Mouse (Mus musculus) monocyte, adult 2 months (primary cell): ENCODE data around the gene Trp53.

Source experiments
- DNase-seq, 2 experiments: peaks; one replicate each; pipeline ENCODE4 v3.0.0; 2022; ENCODE audit warnings: low spot score in 2 of 2, low read depth in 1 of 2

The Trp53 gene

DNA sequence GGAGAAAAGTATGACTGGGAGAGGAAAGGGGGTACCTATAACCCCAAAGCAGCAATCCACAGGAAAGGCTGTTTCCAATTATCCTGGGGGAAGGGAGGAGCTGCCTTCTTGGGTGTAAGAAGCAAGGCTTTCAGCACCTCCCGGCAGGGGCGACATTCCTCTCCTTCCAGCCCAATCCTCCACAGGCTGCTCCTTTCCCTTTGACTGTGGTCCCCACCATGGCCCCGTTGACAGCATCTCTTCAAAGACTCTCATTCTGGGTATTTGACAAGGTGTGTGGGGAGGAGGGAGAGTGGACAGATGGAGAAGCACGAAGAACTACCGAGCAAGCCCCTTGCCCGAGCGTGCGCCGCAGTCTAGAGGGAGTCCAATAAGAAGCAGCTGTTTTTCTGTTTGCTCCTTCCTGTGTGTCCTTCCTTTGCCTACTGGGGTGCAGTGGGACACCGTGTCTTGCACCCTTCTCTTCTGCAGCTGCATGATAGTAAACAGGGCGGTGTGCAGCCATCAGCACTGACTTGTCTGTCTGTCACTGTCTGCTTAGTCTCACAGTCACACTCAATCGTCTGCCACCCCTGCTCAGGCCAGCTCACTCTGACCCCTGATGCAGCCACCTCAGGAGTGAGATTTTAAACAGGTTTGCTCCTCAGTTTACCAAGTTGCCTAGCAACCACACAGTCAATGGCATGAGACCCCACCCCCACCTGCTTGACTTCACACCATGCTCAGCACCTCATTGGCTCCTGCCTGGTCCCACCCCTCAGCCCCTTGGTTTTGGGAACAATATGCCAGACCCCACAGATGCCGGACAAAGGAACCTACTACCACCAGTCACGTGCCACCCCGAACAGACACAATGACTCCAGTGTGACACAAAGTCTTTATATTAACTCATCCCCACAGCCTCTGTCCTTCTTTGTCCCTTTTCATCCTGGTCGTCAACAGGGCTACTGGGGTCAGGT lies 19.0 kb upstream of the Trp53 start:
- no peak for DNase-seq

DNA sequence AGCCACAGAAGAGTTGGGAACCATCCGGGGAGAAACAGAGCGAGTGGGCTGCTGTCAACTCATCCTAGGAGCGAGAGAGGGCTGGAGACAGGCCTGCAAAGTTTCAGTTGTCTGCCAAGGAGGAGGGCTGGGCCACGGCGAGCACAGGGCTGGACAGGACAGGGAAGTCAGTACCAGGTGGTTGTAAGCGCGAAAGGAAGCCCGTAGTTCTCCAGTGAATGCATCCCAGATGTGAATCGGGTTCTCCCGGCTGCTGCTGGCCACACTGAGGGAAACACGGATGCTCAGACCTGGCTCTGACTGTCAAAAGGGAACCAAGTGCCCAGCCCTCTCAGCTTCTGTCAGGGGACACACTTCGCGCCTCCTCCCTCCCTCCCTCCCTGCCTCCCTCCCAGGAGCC lies 16.8 kb upstream of the Trp53 start:
- DNase-seq: no peak

DNA sequence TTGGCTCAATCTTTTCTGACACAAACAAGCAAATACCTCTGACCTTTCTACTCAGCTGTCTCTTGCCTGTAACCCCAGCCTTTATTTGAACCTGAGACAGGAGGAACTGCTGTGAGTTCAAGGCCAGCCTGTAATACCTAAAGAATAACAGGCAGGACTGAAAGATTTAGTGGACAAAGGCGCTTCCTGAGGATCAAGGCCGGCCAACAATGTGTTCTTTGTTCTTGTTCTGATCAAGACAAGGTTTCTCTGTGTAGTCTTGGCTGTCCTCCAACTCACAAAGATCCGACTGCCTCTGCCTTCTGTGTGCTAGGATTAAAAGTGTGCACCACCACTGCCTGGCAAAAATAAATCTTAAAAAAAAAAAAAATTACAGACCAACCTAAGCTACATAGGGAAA lies 15.8 kb upstream of the Trp53 start:
- no peak for DNase-seq

DNA sequence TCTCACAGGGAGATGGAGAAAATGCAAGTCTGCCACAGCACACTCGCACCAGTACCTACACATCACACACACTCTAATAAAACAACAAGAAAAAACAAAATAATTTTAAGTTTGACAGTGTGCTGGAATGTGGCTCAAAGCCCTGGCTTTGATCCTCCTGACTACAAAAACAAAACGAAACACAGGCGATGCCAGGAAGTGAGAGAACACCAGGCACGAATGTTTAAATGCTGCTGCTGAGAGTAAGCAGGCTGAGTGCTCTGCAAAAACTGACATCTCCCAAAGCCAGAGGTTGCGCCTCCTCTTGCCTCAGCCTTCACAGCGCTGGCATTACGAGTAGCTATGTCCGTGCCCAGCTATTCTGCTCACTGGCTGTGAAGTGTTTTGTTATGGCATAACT lies 15.0 kb upstream of the Trp53 start:
- DNase-seq: no peak

DNA sequence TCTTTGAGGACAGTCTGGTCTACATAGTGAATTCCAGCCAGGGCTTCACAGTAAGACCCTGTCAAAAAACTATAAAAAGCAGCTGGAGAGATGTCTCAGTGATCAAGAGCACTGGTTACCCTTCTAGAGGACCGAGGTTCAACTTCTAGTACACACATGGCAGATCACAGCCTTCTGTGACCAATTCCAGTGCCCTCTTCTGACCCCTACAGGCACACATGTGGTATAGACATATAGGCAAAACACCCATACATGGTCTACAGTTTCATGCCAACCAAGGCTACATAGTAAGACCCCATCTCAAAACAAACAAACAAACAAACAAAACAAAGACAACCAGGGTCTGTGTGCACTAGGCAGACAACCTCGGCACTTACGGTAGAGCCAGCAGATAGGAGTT lies 4.9 kb upstream of the Trp53 start:
- DNase-seq: no peak

DNA sequence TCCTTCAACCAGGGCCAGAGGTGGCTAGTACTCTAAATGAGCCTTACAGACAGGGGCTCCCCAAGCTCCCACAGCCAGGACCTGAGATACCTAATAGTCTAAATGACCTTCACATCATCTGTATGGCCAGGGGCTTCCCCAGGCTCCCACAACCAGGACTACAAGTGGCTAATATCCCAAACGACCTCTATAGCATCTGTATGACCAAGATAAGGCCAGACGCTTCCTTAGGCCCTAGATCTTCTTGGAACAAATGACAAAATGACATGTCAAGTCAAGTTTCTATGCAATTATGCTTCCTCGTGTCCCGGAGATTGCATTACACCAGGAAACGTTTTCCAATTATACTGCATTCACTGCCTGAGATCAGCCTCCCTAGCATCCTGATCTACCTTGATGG lies 3.9 kb upstream of the Trp53 start:
- DNase-seq: no peak

DNA sequence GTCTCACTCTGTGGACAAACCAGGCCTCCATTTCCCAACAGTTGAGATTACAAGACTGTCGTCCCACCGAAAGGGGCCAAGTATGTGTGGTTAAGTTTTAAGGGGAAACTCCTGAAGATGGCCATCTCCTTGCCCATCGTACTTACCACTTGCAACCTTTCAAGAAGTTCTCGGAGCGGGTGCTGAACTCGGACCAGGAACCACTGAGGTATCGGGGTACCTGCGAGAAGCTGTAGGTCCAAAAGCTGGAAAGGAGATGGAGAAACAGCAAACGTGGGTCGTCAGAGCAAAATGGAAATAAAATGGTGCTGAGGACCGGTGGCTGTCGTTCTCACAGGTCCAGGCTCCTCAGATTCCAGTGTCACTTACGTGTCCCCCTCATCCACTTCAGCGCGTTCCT lies 1.9 kb upstream of the Trp53 start:
- no peak for DNase-seq

DNA sequence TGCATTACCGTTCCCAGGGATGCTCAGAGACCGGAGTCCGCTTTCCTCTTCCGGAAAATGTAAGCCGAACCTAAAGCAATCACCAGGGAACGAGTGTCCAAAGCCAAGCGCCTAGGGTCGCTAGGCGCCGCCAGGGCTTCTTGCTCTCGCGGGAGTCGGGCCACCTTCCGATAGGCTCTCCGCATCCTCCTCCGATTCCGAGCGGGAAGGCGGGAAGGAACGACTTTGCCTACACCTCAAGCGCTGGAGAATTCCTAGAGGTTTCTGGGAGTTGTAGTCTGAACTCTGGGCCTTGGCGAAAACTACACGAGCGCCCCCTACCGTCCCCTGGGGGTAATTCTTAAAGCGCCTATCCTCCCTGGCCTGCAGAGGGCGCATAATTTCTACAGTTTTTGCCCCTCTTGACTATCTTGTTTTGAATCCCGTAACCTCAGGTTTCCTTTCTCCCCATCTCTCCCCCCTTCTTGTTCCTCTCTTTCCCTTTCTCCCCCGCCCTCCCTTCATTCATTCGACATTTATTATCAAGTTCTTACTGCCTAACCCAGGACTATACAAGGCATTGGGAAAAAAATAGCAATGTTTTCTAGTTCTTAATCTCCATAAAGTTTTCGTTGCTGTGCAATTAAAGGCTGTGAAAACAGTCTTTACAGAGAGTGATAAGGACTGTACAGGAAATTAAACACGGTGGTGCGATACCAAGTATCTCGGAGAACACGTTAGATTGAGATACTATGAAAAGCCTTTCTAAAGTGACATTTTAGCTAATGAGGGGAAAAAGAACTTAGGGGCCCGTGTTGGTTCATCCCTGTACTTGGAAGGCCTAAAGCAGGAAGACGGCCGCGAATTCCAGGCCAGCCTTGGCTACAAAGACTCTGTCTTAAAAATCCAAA lies 786 bp upstream of the Trp53 start:
- peak; percentile 94 to 95 for DNase-seq

DNA sequence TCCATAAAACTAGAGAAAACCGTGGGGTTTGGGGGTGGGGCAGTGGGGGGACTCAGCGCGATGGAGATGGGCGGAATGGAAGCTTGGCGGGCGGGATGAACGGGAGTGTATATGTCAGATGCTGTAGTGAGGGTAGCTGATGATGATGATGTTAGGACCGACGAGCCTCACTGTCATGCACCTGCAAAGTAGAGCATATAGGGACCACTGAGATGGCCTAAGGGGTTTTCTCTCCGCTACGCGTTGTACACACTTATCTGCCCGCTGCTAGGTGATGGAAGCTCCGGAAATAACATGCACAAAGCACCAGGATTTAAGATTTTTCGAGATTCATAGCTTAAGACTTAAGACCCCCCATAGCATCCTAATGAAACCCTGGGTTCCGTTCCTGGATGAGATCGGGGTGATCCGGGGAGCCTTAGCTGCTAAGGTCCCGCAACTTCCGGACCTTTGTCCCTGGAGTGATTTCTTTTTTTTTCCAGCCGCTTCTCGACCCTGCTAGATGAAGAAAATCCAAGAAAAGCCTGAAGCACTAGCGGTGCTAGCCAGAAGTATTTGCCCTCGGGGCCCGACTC lies 500 bp downstream of the Trp53 start:
- no peak for DNase-seq

DNA sequence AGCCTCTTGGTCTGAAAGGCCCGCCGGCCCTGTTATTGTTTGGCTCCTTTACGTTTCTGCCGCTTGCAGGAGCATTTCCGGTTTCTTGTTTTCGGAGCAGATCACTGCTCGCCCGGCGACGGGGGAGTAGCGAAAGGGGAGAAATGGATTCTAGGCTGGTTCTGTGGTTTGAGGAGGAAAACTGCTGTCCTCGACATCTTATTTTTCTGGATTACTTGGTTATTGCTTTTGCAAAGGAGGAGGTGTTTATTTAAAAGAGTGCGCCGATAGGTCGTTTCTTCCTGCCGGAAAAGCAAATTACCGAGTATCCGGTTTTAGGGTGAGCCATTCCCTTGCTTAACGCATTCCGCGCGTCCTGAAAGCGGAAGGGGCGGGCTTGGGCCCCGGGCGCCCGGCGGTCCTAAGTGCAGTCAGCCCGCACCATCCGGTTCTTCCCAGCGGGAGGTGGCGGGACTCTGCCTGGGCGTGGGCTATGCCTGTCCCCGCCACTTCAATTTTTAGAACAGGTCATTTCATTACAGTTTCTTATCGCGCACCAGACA lies 1.1 kb downstream of the Trp53 start:
- DNase-seq: peak; percentile 80

DNA sequence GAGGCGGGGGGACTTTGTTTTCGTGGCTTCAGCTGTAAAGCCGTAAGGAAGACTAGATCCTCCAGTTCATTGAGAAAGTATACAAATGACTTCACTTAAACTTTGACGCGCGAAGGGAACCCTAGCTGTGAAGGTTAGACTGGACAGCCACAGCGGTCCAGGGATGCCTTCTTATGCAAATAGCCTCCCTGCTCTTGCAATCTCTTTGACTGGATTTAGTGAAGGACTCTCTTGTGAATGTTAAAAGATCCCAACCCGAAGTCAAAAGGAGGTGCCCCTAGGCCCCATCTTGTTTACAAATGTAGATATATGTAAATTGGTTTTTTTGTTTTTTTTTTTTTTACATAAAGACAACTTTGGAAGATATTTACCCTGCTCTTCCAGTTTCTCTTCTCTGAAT lies 1.7 kb downstream of the Trp53 start:
- DNase-seq: no peak

DNA sequence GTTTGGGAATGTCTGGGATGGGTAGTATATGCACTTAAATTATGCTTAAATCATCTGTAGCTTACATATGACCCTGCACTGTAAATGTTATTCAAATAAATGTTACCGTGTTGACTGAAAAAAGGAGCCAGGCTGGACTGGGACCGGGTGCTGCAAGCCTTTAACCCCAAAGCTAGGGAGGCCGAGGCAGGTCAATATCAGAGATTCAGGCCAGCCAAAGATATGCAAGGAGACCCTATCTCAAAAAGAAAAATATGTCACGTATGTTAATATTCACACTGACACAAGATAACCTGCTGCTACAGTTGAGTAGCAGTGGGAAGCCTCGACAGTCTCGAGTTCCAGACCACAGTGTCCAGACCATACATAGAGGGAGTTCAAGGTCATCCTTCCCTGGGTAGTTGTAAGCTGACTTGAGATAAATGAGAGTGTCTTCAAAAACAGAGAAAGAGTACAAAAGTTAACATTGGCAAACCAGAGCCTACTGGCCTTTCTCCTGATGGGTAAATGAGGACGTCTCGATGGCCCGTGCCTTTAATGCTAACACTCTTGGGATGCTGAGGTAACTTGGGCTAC lies 2.2 kb downstream of the Trp53 start:
- no peak for DNase-seq

DNA sequence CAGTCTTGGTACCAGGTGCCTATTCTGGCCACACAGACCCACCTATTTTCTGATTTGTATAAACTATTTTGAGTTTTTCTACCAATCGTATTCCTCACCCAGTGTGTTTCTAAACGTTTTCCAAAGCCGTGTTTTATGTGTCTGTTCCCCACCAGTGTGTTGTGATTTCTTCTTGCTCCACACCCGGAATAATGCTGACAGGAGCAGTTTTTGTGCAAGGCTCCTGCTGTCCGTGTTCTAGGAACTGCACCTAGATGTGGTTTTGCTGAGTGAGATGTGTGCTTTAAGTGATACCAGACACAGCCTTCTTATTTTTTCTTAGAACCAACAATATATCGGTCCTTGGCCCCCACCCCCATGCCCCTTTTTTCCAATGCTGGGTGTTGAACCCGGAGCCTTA lies 3.8 kb downstream of the Trp53 start:
- DNase-seq: no peak

DNA sequence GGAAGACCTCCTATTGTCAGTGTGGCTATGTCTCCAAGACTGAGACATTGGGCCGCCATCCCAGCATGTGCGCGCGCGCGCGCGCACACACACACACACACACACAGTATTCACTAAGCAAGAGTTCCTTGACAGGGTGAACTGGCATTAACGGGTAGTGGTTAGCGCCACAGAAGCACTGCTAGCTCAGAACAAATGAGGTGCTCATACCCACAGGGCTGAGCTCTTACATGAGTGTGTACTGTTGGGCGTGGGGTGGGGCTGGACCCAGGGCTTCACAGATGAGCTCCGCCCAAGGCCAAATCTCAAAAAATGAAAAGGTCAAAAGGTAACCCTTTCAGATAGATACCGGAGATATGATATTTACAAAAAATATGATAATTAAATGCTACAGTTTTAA lies 4.8 kb downstream of the Trp53 start:
- DNase-seq: no peak

DNA sequence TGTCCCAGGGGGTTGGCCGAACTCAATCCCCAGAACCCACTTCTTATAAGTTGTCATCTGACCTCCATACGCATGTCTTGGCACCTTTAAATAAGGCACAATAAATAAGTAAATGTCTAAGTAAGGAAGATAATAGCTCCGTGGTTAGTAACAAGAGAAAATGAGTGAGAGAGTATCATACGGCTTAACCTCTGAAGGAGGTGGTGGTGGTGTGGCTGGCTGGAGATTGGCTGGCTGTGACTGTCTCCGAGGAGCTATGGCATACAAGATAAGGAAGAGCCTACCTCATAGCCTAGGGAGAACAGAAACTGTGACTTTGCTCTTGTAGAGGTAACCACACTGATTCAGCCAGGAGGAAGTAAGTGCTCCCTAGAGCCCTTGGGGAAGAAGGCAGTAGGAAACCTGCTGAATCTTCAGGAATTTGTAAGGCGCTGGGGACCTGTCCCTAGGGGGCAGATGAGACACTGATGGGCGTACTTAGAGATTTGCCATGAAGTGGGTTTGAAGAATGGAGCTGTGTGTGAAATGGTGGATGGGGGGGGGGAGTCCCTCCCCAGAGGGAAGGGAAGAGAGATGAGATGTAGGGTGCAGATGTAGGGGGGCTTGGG lies 5.7 kb downstream of the Trp53 start:
- DNase-seq: no peak

DNA sequence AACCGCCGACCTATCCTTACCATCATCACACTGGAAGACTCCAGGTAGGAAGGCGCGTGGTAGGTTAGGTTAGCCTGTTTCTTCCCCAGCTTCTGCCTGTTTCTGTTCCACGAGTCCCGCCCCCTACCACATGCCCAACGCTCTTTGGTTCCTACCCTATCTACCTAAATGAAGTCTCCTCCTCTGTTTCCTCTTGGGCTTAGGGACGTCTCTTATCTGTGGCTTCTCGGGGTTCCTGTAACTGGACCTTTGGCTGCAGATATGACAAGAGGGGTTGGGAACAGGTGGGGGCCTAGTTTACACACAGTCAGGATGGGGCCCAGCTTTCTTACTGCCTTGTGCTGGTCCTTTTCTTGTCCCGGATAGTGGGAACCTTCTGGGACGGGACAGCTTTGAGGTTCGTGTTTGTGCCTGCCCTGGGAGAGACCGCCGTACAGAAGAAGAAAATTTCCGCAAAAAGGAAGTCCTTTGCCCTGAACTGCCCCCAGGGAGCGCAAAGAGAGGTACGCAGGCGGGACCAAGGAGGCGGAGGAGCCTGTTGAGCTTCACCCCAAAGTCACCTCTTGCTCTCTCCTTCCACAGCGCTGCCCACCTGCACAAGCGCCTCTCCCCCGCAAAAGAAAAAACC lies 9.2 kb downstream of the Trp53 start:
- DNase-seq: no peak

DNA sequence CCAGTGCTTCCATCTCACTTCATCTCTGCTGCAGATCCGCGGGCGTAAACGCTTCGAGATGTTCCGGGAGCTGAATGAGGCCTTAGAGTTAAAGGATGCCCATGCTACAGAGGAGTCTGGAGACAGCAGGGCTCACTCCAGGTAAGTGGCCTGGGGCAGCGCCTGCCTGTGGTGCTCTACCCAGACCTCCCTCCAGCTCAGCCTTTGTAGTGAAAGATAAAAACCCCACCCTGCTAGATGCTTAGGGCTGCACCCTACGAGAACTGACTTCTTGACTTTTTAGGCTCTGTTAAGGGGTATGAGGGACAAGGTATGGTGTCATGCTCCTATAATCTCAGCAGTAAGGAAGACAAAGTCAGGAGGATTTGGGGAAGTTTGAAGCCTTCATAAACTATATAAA lies 10.5 kb downstream of the Trp53 start:
- DNase-seq: no peak

DNA sequence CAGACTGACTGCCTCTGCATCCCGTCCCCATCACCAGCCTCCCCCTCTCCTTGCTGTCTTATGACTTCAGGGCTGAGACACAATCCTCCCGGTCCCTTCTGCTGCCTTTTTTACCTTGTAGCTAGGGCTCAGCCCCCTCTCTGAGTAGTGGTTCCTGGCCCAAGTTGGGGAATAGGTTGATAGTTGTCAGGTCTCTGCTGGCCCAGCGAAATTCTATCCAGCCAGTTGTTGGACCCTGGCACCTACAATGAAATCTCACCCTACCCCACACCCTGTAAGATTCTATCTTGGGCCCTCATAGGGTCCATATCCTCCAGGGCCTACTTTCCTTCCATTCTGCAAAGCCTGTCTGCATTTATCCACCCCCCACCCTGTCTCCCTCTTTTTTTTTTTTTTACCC lies 11.3 kb downstream of the Trp53 start:
- no peak for DNase-seq

DNA sequence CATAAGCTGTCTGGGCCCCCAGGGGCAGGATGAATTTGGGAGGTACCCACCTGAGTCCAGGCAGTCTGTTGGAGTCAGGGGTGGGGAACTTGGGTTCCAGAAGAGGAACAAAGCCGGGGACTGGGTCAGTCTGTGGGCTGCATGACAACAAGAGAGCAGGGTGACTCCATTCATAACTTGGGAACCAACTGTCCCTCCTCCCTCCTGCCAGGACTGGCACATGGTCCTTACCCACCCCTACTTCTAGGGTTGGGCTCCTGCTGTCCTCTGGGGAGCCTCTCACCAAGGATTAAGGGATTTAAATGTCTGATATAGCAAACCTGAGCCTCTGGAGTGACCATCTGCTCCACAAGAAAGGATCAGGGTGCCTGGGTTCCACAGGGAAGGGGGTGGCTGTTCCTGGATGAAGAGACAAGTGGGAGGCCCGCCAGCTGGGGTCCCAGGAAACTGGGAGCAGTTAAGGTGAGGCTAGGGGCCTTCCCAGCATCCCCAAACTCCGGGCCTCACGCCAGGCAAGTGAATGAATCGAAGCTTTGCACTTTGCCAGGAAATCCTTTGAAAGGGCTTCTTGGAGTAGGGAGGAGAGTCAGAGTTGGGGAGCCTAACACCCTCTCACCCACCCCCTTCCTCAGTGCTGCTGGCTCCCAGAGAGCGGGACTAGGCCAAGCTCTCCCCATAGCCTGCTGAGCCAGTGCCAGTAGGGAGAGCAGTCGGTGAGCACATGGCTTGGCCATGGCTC lies 11.9 kb downstream of the Trp53 start:
- DNase-seq: no peak

DNA sequence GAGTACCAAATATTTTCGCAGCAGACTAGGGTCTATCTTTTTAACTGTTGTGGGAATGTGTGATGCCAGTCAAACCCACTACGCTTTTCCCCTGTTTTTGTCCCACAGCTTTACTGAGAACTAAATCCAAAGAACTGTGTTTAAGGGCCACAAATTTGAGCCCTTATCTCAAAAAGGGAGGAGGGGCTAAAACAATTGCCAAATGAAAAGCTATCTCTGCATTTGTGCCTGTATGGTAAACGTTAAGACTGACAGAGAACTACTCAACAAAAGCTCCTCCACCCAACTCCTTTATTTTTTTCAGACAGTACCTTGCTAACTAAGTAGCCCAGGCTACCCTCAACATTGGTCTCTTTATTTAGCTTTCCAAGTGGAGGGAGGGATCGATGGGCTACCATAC lies 12.6 kb downstream of the Trp53 start:
- DNase-seq: no peak
